Mouse (Mus musculus): ENCODE measurements at regions not wholly inside any gene's neighbourhood (a gene's known extent, or its start where the extent isn't known, plus 50 kb on each side); places are given as distances from the start of the nearest gene placed in this dataset.

DNA sequence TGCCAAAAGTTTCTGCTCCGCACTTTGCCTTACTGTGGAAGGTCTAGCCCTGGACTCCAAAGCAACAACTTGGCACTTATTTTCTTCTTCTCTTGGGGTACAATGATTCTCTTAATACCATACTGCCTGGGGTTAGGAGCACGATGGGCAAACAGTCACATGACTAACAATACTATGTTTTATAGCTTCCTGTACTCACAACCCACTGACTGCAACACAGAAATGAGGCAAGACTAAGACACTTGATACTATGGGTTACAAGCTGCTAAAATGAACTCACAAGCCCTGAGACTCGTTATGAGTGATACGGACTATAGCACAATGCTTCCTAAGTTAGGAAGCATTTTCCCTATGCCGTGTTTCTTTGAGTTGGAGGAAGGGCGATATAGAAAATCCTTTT lies 222.3 kb upstream of the Zpld1 start:
- no peak for TF ChIP-seq CTCF (IDR thresholded peaks at IDR 0.05; ENCODE audit: low read depth)
- TF ChIP-seq EP300 (IDR thresholded peaks at IDR 0.05; ENCODE audit: low read depth) = no peak
